Mouse (Mus musculus) spleen, embryonic (tissue): Measurements from ENCODE around the gene 2310030G06Rik.

Experiments
- CTCF ChIA-PET: fragments of 350-600 bp; sonication (Branson Sonifier 250); formaldehyde crosslinking; loops from one replicate; lab custom pipeline; 2022; lab: Charles Lee

2310030G06Rik gene

GRCm38 (mm10) chr9:50704907-50705306 is 41.4 kb downstream of the 2310030G06Rik start:
- CTCF ChIA-PET = no interaction called here

- CTCF ChIA-PET = no interaction called here
Measured at GRCm38 (mm10) chr9:50700921-50701691, 45.2 kb downstream of the 2310030G06Rik start.

- CTCF ChIA-PET = no interaction called here
Measured at GRCm38 (mm10) chr9:50698418-50699409, 47.6 kb downstream of the 2310030G06Rik start.

- CTCF ChIA-PET = no interaction called here
Measured at GRCm38 (mm10) chr9:50697706-50698041, 48.7 kb downstream of the 2310030G06Rik start.

- CTCF ChIA-PET = no interaction called here
Measured at GRCm38 (mm10) chr9:50696851-50697705, 49.3 kb downstream of the 2310030G06Rik start.

- CTCF ChIA-PET = no interaction called here
Measured at GRCm38 (mm10) chr9:50695153-50695552, 51.2 kb downstream of the 2310030G06Rik start.

GRCm38 (mm10) chr9:50693631-50694030 is 52.7 kb downstream of the 2310030G06Rik start:
- CTCF ChIA-PET = no interaction called here

- CTCF ChIA-PET = interaction anchor here (0.6 kb wide), 1 partner anchor 361 kb away, joined by 3 read pairs; no protein-coding TSS in a partner anchor
Measured at GRCm38 (mm10) chr9:50692626-50693580, 53.4 kb downstream of the 2310030G06Rik start.
